Mouse (Mus musculus) stomach, postnatal 0 days (tissue): ENCODE measurements around the gene Rarres2. TPM values are rescaled to one million over a fixed set of nuclear protein-coding genes. Genes with fewer than 3 reads are reported as not detected.
A peak's percentile ranks its signal among the peaks of the same experiment; 100 is the strongest.
"Not testable (repeated sequence)": the region's sequence is repeated elsewhere in the genome, so short reads cannot be mapped to it uniquely, and the experiment has no call there.

Experiments used
- ATAC-seq: fragments of 200-750 bp; cut with Nextera tagmentation; 2 replicates; pipeline ENCODE4 v1.8.0; 2017; ENCODE audit not compliant: low FRiP score, low TSS enrichment
- DNase-seq: peaks from one replicate; pipeline ENCODE4 v3.0.0-alpha.2; 2016; ENCODE audit warnings: low spot score
- H3K27ac ChIP-seq: fragments of 300-500 bp; sonication (generic); replicated peaks from 2 replicates; pipeline ENCODE4 v1.5.1; 2014; ENCODE audit warnings: mild to moderate bottlenecking, control low read depth
- H3K27me3 ChIP-seq: fragments of 300-500 bp; sonication (generic); 2 replicates; pipeline ENCODE4 v1.6.1; 2014; ENCODE audit warnings: low read length; ENCODE audit not compliant: control insufficient read depth, insufficient read depth
- H3K36me3 ChIP-seq: fragments of 300-500 bp; sonication (generic); 2 replicates; pipeline ENCODE4 v1.6.1; 2014; ENCODE audit warnings: low read length, mixed read lengths; ENCODE audit not compliant: control insufficient read depth, insufficient read depth
- H3K4me1 ChIP-seq: fragments of 300-500 bp; sonication (generic); replicated peaks from 2 replicates; pipeline ENCODE4 v1.6.1; 2014; ENCODE audit warnings: antibody characterized with exemption; ENCODE audit not compliant: control insufficient read depth, insufficient read depth
- H3K4me2 ChIP-seq: fragments of 300-500 bp; sonication (generic); replicated peaks from 2 replicates; pipeline ENCODE4 v1.6.1; 2014; ENCODE audit warnings: low read depth, mild to moderate bottlenecking, control low read depth, moderate library complexity
- H3K4me3 ChIP-seq: fragments of 300-500 bp; sonication (generic); 2 replicates; pipeline ENCODE4 v1.5.1; 2014; ENCODE audit warnings: low read depth, low read length, control low read depth
- H3K9ac ChIP-seq: fragments of 300-500 bp; sonication (generic); 2 replicates; pipeline ENCODE4 v1.6.1; 2014; ENCODE audit warnings: mild to moderate bottlenecking, low read length, control low read depth, mixed read lengths
- H3K9me3 ChIP-seq: fragments of 300-500 bp; sonication (generic); 2 replicates; pipeline ENCODE4 v1.6.1; 2016; ENCODE audit warnings: low read length; ENCODE audit not compliant: control insufficient read depth
- CTCF ChIP-seq: IDR thresholded peaks from 2 replicates; pipeline ENCODE4 v1.5.1; 2016; ENCODE audit warnings: antibody characterized with exemption, low read depth, mild to moderate bottlenecking, moderate library complexity
- EP300 ChIP-seq: optimal IDR thresholded peaks from 2 replicates; pipeline ENCODE3; 2016; ENCODE audit warnings: antibody characterized with exemption
- WGBS: fragments of 180-500 bp; shearing (Covaris S2); extraction: QIAGEN DNeasy Blood & Tissue Kit; methylation state at CpG from one replicate; pipeline ENCODE4 v1.1.7; 2014; 5-methylcytosine and 5-hydroxymethylcytosine counted together
- polyA plus RNA-seq: library from polyadenylated mRNA; unstranded; fragments of >200 nt; fragmentation: Nextera tagmentation; extraction: Ambion mirVana; gene quantifications from 2 replicates; pipeline ENCODE4 v1.2.1, GENCODE M21; 2015

Gene Rarres2
- polyA plus RNA-seq, 1 experiment from 2014 or later = 273 TPM

- Histone ChIP-seq H3K36me3 (peaks cover 11% of the 10 kb centered on the region; the same call in 1 of the 2 replicates), H3K4me2 (no peak overlapping the region), H3K4me3 (no peak overlapping the region), H3K4me1 (no peaks in the 10 kb centered on the region), H3K27ac (no peak overlapping the region), H3K9ac (no peak overlapping the region), H3K27me3 (no peaks in the 10 kb centered on the region), H3K9me3 (no peaks in the 10 kb centered on the region)
- 82% methylated on average over 16 of the region's 16 CpGs for WGBS
- TF ChIP-seq EP300 (no peak), CTCF (no peak)
- DNase-seq (no peak), ATAC-seq (no peak)
Measured at GRCm38 (mm10) chr6:48529871-48530440, 42.6 kb downstream of the Rarres2 start.

- Histone ChIP-seq H3K9ac (no peak overlapping the region), H3K27me3 (no peaks in the 10 kb centered on the region), H3K36me3 (peaks cover 11% of the 10 kb centered on the region; the same call in 1 of the 2 replicates), H3K4me3 (no peak overlapping the region), H3K27ac (no peak overlapping the region), H3K4me2 (no peak overlapping the region), H3K4me1 (no peaks in the 10 kb centered on the region), H3K9me3 (no peaks in the 10 kb centered on the region)
- WGBS = 83% methylated on average over 14 of the region's 14 CpGs
- TF ChIP-seq CTCF (peak; percentile 54), EP300 (no peak)
- DNase-seq = no peak
- no peak for ATAC-seq
Measured at GRCm38 (mm10) chr6:48529261-48529660, 43.3 kb downstream of the Rarres2 start.

- H3K36me3 ChIP-seq = peaks cover 11% of the 10 kb centered on the region; the same call in 1 of the 2 replicates
- H3K9ac ChIP-seq = no peak overlapping the region
- TF ChIP-seq EP300 = no peak
- TF ChIP-seq CTCF = no peak
- H3K27ac ChIP-seq = no peak overlapping the region
- no peaks in the 10 kb centered on the region for H3K4me1 ChIP-seq
- 75% methylated on average over 9 of the region's 9 CpGs for whole genome bisulfite sequencing
- no peaks in the 10 kb centered on the region for H3K27me3 ChIP-seq
- no peak for ATAC-seq
- H3K4me2 ChIP-seq = no peak overlapping the region
- DNase-seq = no peak
- H3K4me3 ChIP-seq = no peak overlapping the region
- H3K9me3 ChIP-seq = no peaks in the 10 kb centered on the region
Measured at GRCm38 (mm10) chr6:48527901-48528300, 44.7 kb downstream of the Rarres2 start.

- H3K9ac ChIP-seq, H3K36me3 ChIP-seq, H3K4me3 ChIP-seq, H3K27ac ChIP-seq, H3K9me3 ChIP-seq, H3K27me3 ChIP-seq, H3K4me1 ChIP-seq, H3K4me2 ChIP-seq, ATAC-seq, DNase-seq: not testable (repeated sequence)
- WGBS = 96% methylated on average over 12 of the region's 16 CpGs
Measured at GRCm38 (mm10) chr6:48524882-48525281, 47.7 kb downstream of the Rarres2 start.

Other genes starting within 250 kb of the Rarres2 start
- gene Krba1, start 177.2 kb downstream of the Rarres2 start, polyA plus RNA-seq = 5.4 and 7.8 TPM in 2 replicates
- 24.2 and 29.5 TPM in 2 replicates for gene Zfp467, start 127.0 kb downstream of the Rarres2 start, polyA plus RNA-seq
- gene Sspo, start 124.6 kb downstream of the Rarres2 start, polyA plus RNA-seq = 0.04 and 0.07 TPM in 2 replicates
- gene Atp6v0e2, start 35.2 kb downstream of the Rarres2 start, polyA plus RNA-seq = 22.1 and 23.0 TPM in 2 replicates
- 3.9 and 5.6 TPM in 2 replicates for gene Lrrc61, start 18.0 kb downstream of the Rarres2 start, polyA plus RNA-seq
- gene Gm45021, start 16.8 kb upstream of the Rarres2 start, polyA plus RNA-seq = not detected in 2 replicates
- 11.6 and 12.9 TPM in 2 replicates for gene Repin1, start 21.1 kb upstream of the Rarres2 start, polyA plus RNA-seq
- not detected in 2 replicates for gene Gm44965, start 21.2 kb upstream of the Rarres2 start, polyA plus RNA-seq
- 2.2 and 2.8 TPM in 2 replicates for gene Zfp775, start 29.3 kb upstream of the Rarres2 start, polyA plus RNA-seq
- 0.76 TPM in 2 replicates for gene AI854703, start 54.0 kb upstream of the Rarres2 start, polyA plus RNA-seq
- gene Gimap8, start 74.4 kb upstream of the Rarres2 start, polyA plus RNA-seq = 0.74 and 0.93 TPM in 2 replicates
- 3.2 and 3.5 TPM in 2 replicates for gene Gimap9, start 103.3 kb upstream of the Rarres2 start, polyA plus RNA-seq
- gene Gimap4, start 111.8 kb upstream of the Rarres2 start, polyA plus RNA-seq = 8.0 and 8.5 TPM in 2 replicates
- 11.3 and 13.0 TPM in 2 replicates for gene Gimap6, start 135.4 kb upstream of the Rarres2 start, polyA plus RNA-seq
- gene Gm28053, start 145.8 kb upstream of the Rarres2 start, polyA plus RNA-seq = 0.59 TPM in 1 of 2 replicates, not detected in the other
- gene Gimap7, start 145.8 kb upstream of the Rarres2 start, polyA plus RNA-seq = not detected in 2 replicates
- gene Gimap1, start 166.3 kb upstream of the Rarres2 start, polyA plus RNA-seq = 7.2 and 7.8 TPM in 2 replicates
- 5.4 and 6.1 TPM in 2 replicates for gene Gimap5, start 173.4 kb upstream of the Rarres2 start, polyA plus RNA-seq
- 0.07 and 0.10 TPM in 2 replicates for gene Gimap3, start 198.1 kb upstream of the Rarres2 start, polyA plus RNA-seq